Mouse (Mus musculus) midbrain, embryonic 14.5 days (tissue): ENCODE measurements at regions not wholly inside any gene's neighbourhood (a gene's known extent, or its start where the extent isn't known, plus 50 kb on each side); places are given as distances from the start of the nearest gene placed in this dataset.
"Not testable (repeated sequence)": the region's sequence is repeated elsewhere in the genome, so short reads cannot be mapped to it uniquely, and the experiment has no call there.

Experiments
- ATAC-seq: fragments of 200-750 bp; cut with Nextera tagmentation; 2 replicates; pipeline ENCODE4 v1.8.0; 2017; ENCODE audit warnings: moderate number of reproducible peaks, moderate library complexity; ENCODE audit not compliant: low FRiP score, low TSS enrichment
- DNase-seq: peaks from one replicate; pipeline ENCODE4 v3.0.0-alpha.2; 2015
- H3K27ac ChIP-seq: fragments of 300-500 bp; sonication (generic); replicated peaks from 2 replicates; pipeline ENCODE4 v1.5.1; 2014; ENCODE audit warnings: mild to moderate bottlenecking, low read depth, low read length, moderate library complexity
- H3K27me3 ChIP-seq: fragments of 300-500 bp; sonication (generic); 2 replicates; pipeline ENCODE4 v1.6.1; 2014; ENCODE audit warnings: low read length, control low read depth, mixed read lengths; ENCODE audit not compliant: control insufficient read depth, insufficient read depth
- H3K36me3 ChIP-seq: fragments of 300-500 bp; sonication (generic); 2 replicates; pipeline ENCODE4 v1.6.1; 2014; ENCODE audit warnings: low read length, control low read depth; ENCODE audit not compliant: control insufficient read depth, insufficient read depth
- H3K4me1 ChIP-seq: fragments of 300-500 bp; sonication (generic); 2 replicates; pipeline ENCODE4 v1.6.1; 2014; ENCODE audit warnings: mild to moderate bottlenecking, antibody characterized with exemption, low read length, control low read depth; ENCODE audit not compliant: control insufficient read depth, insufficient read depth
- H3K4me2 ChIP-seq: fragments of 300-500 bp; sonication (generic); 2 replicates; pipeline ENCODE4 v1.6.1; 2014; ENCODE audit warnings: mild to moderate bottlenecking, low read length, moderate library complexity
- H3K4me3 ChIP-seq: fragments of 300-500 bp; sonication (generic); replicated peaks from 2 replicates; pipeline ENCODE4 v1.5.1; 2014; ENCODE audit warnings: low read depth, low read length
- H3K9ac ChIP-seq: fragments of 300-500 bp; sonication (generic); replicated peaks from 2 replicates; pipeline ENCODE4 v1.6.1; 2014; ENCODE audit warnings: mild to moderate bottlenecking, low read length, moderate library complexity
- H3K9me3 ChIP-seq: fragments of 300-500 bp; sonication (generic); 2 replicates; pipeline ENCODE4 v1.6.1; 2016; ENCODE audit warnings: low read length, control low read depth, mixed read lengths; ENCODE audit not compliant: control insufficient read depth
- WGBS: fragments of 180-500 bp; shearing (Covaris S2); extraction: QIAGEN DNeasy Blood & Tissue Kit; methylation state at CpG from one replicate; pipeline ENCODE4 v1.1.7; 2014; 5-methylcytosine and 5-hydroxymethylcytosine counted together

GRCm38 (mm10) chr15:90291848-90292247 lies 67.7 kb downstream of the Alg10b start:
- 28% methylated on average over 1 of the region's 1 CpGs for WGBS
- peak; percentile 46 for DNase-seq
- H3K4me1 ChIP-seq: 0 out of 2 replicates have a peak, but pooled peaks cover 3% of the 10 kb centered on the region
- no peak overlapping the region for H3K9ac ChIP-seq
- H3K27ac ChIP-seq: no peak overlapping the region
- no peak overlapping the region for H3K4me3 ChIP-seq
- no peak for ATAC-seq
- no peaks in the 10 kb centered on the region for H3K27me3 ChIP-seq
- no peak overlapping the region for H3K4me2 ChIP-seq
- H3K36me3 ChIP-seq: no peaks in the 10 kb centered on the region
- no peaks in the 10 kb centered on the region for H3K9me3 ChIP-seq

GRCm38 (mm10) chr15:90294353-90294922 lies 70.3 kb downstream of the Alg10b start:
- H3K4me3 ChIP-seq: no peak overlapping the region
- DNase-seq: no peak
- H3K27me3 ChIP-seq: no peaks in the 10 kb centered on the region
- H3K9ac ChIP-seq: no peak overlapping the region
- no peaks in the 10 kb centered on the region for H3K9me3 ChIP-seq
- H3K4me2 ChIP-seq: no peak overlapping the region
- H3K4me1 ChIP-seq: 0 out of 2 replicates have a peak, but pooled peaks cover 3% of the 10 kb centered on the region
- ATAC-seq: no peak
- WGBS: 69% methylated on average over 2 of the region's 2 CpGs
- H3K27ac ChIP-seq: no peak overlapping the region
- H3K36me3 ChIP-seq: no peaks in the 10 kb centered on the region

- Histone ChIP-seq H3K4me1 (no peaks in the 10 kb centered on the region), H3K4me3 (no peak overlapping the region), H3K4me2 (no peak overlapping the region), H3K27ac (no peak overlapping the region), H3K27me3 (no peaks in the 10 kb centered on the region), H3K9ac (no peak overlapping the region), H3K9me3 (no peaks in the 10 kb centered on the region), H3K36me3 (no peaks in the 10 kb centered on the region)
- no peak for DNase-seq
- ATAC-seq: no peak
- 28% methylated on average over 7 of the region's 7 CpGs for WGBS
Observed at GRCm38 (mm10) chr15:90298566-90298965, 74.5 kb downstream of the Alg10b start.

- WGBS: 96% methylated on average over 1 of the region's 1 CpGs
- ATAC-seq (no peak), DNase-seq (no peak)
- H3K4me1 ChIP-seq: no peaks in the 10 kb centered on the region
- H3K9ac ChIP-seq: no peak overlapping the region
- H3K4me2 ChIP-seq: no peak overlapping the region
- no peaks in the 10 kb centered on the region for H3K36me3 ChIP-seq
- no peak overlapping the region for H3K27ac ChIP-seq
- H3K27me3 ChIP-seq: no peaks in the 10 kb centered on the region
- no peaks in the 10 kb centered on the region for H3K9me3 ChIP-seq
- H3K4me3 ChIP-seq: no peak overlapping the region
Observed at GRCm38 (mm10) chr15:90303393-90303792, 79.3 kb downstream of the Alg10b start.

GRCm38 (mm10) chr15:90305051-90305450 lies 80.9 kb downstream of the Alg10b start:
- WGBS: 92% methylated on average over 3 of the region's 3 CpGs
- H3K9ac ChIP-seq: no peak overlapping the region
- no peaks in the 10 kb centered on the region for H3K27me3 ChIP-seq
- H3K4me1 ChIP-seq: peaks cover 5% of the 10 kb centered on the region
- no peaks in the 10 kb centered on the region for H3K9me3 ChIP-seq
- no peak overlapping the region for H3K4me2 ChIP-seq
- no peak overlapping the region for H3K27ac ChIP-seq
- ATAC-seq: no peak
- no peak for DNase-seq
- H3K36me3 ChIP-seq: no peaks in the 10 kb centered on the region
- H3K4me3 ChIP-seq: no peak overlapping the region

- WGBS: 88% methylated on average over 3 of the region's 3 CpGs
- no peak for DNase-seq
- no peaks in the 10 kb centered on the region for H3K27me3 ChIP-seq
- H3K27ac ChIP-seq: no peak overlapping the region
- H3K4me2 ChIP-seq: no peak overlapping the region
- no peaks in the 10 kb centered on the region for H3K36me3 ChIP-seq
- ATAC-seq: no peak
- no peak overlapping the region for H3K4me3 ChIP-seq
- H3K9ac ChIP-seq: no peak overlapping the region
- H3K9me3 ChIP-seq: no peaks in the 10 kb centered on the region
- H3K4me1 ChIP-seq: peaks cover 5% of the 10 kb centered on the region
Observed at GRCm38 (mm10) chr15:90306866-90307265, 82.8 kb downstream of the Alg10b start.

GRCm38 (mm10) chr15:90308433-90308832 lies 84.3 kb downstream of the Alg10b start:
- H3K9ac ChIP-seq, H3K4me3 ChIP-seq, ATAC-seq, H3K27me3 ChIP-seq, H3K4me1 ChIP-seq, H3K4me2 ChIP-seq, H3K36me3 ChIP-seq, DNase-seq, H3K9me3 ChIP-seq, H3K27ac ChIP-seq: not testable (repeated sequence)
- WGBS: 10% methylated on average over 5 of the region's 5 CpGs

GRCm38 (mm10) chr15:90308869-90309268 lies 84.8 kb downstream of the Alg10b start:
- no peak overlapping the region for H3K27ac ChIP-seq
- H3K9me3 ChIP-seq: no peaks in the 10 kb centered on the region
- H3K4me3 ChIP-seq: no peak overlapping the region
- ATAC-seq (no peak), DNase-seq (peak; percentile 34)
- H3K9ac ChIP-seq: no peak overlapping the region
- H3K4me1 ChIP-seq: peaks cover 5% of the 10 kb centered on the region
- H3K36me3 ChIP-seq: no peaks in the 10 kb centered on the region
- H3K4me2 ChIP-seq: no peak overlapping the region
- no peaks in the 10 kb centered on the region for H3K27me3 ChIP-seq
- 8% methylated on average over 1 of the region's 1 CpGs for WGBS

GRCm38 (mm10) chr15:90309664-90310063 lies 85.6 kb downstream of the Alg10b start:
- Histone ChIP-seq H3K9me3 (no peaks in the 10 kb centered on the region), H3K4me2 (no peak overlapping the region), H3K36me3 (no peaks in the 10 kb centered on the region), H3K9ac (no peak overlapping the region), H3K4me3 (no peak overlapping the region), H3K27me3 (no peaks in the 10 kb centered on the region), H3K27ac (no peak overlapping the region), H3K4me1 (peaks cover 5% of the 10 kb centered on the region)
- DNase-seq (no peak), ATAC-seq (no peak)
